Mouse (Mus musculus): ENCODE data around the gene Copz1.

DNA sequence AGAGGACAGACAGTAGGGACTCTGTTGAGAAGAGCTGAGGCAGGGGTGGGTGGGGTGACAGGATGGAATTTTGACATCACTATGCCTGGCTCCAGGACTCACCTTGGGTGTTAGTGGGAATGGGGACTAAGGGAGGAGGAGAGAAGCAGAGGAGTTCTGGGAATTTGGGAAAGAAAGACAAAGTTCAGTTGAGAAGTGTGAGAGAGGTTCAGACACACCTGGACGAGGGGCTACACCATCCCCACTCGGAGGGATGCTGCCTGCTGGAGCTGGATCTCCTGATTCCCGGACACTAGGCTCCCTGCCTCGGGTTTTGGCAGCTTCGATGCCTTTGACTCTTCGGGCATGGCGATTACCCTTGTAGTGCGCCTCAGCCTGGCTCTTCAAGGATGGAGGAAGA is 45.2 kb downstream of the Copz1 start:
- no peak for TF ChIP-seq CTCF (conservative IDR thresholded peaks at IDR 0.05; ENCODE audit: low read length)
- no peak for TF ChIP-seq NANOG (IDR thresholded peaks at IDR 0.05; ENCODE audit: borderline replicate concordance, low read length)
- no peak for TF ChIP-seq POU5F1 (IDR thresholded peaks at IDR 0.05; ENCODE audit: borderline replicate concordance, low read length)

Measured in E14TG2a.4 (cell line).